In genomic region chr10:22058218-22059025, GRCm38 (mm10) we compare ENCODE assay signal across 8 mouse cellular contexts. TPM values are rescaled to one million over a fixed set of nuclear protein-coding genes. Genes with fewer than 3 reads are reported as not detected.
DNase-seq lines count a peak whose midpoint lies in the region; ATAC-seq and TF ChIP-seq lines count a peak whose summit lies in the region.

No protein-coding gene starts in this region.

- H3K4me2 ChIP-seq in hindbrain, embryonic 11.5 days (replicated peaks; ENCODE audit: low read depth, low read length), result peak overlapping the region; percentile 64
- H3K4me2 ChIP-seq in lung, embryonic 16.5 days (ENCODE audit: low read depth, low read length), result peak overlapping the region; percentile 94

- POLR2A ChIA-PET in Patski (lab: Charles Lee), result interaction anchor here (0.6 kb wide), 1 partner anchor 91 kb away, joined by 3 read pairs; no protein-coding TSS in a partner anchor

- no peak for TF ChIP-seq CTCF in Patski (IDR thresholded peaks at IDR 0.05)

- peak; percentile 94 for ATAC-seq in Patski
- peak; percentile 99 for ATAC-seq in hindbrain, embryonic 11.5 days (ENCODE audit: low FRiP score)
- peak; percentile 99 for ATAC-seq in lung, embryonic 16.5 days (ENCODE audit: low read depth)

- H3K4me1 ChIP-seq in hindbrain, embryonic 11.5 days (replicated peaks; ENCODE audit: control insufficient read depth, insufficient read depth, low read length), result no peaks in the 10 kb centered on the region
- 0 out of 2 replicates have a peak, but pooled peaks cover 3% of the 10 kb centered on the region for H3K4me1 ChIP-seq in lung, embryonic 16.5 days (replicated peaks; ENCODE audit: control insufficient read depth, insufficient read depth, low read length)

- CTCF ChIA-PET in Patski (lab: Charles Lee), result no interaction called here

- H3K9ac ChIP-seq in hindbrain, embryonic 11.5 days (ENCODE audit: low read depth, low read length), result peak overlapping the region; percentile 54
- peak overlapping the region; percentile 69 for H3K9ac ChIP-seq in lung, embryonic 16.5 days (ENCODE audit: low read length)

- in situ Hi-C loops in Patski (cut with MboI; ENCODE audit: low pct_unique_long_range_greater_than_20kb), result loop anchor here (10.0 kb wide), 1 partner anchor 96 kb away; the partner anchor contains the start of genes H60b and Raet1e

- no peaks in the 10 kb centered on the region for H3K27me3 ChIP-seq in Patski
- H3K27me3 ChIP-seq in hindbrain, embryonic 11.5 days (ENCODE audit: control insufficient read depth, insufficient read depth, low read length), result no peaks in the 10 kb centered on the region
- H3K27me3 ChIP-seq in lung, embryonic 16.5 days (ENCODE audit: control insufficient read depth, insufficient read depth, low read depth, low read length), result no peaks in the 10 kb centered on the region

- no peaks in the 10 kb centered on the region for H3K36me3 ChIP-seq in hindbrain, embryonic 11.5 days (ENCODE audit: control insufficient read depth, insufficient read depth, low read length)
- no peaks in the 10 kb centered on the region for H3K36me3 ChIP-seq in lung, embryonic 16.5 days (ENCODE audit: control insufficient read depth, insufficient read depth, low read length)

- DNase-seq in Patski (ENCODE audit: low read depth, low spot score), result no peak
- DNase-seq in cerebellum, postnatal 14 days, result peak; percentile 94 to 95
- DNase-seq in frontal cortex, postnatal 10 days (ENCODE audit: low spot score in 2 of 2), result peak; percentile 88 to 89
- DNase-seq in hindbrain, embryonic 11.5 days (ENCODE audit: low spot score), result peak; percentile 97
- peak; percentile 94 for DNase-seq in layer of hippocampus, adult 9-11 months
- peak; percentile 64 for DNase-seq in ovary, postnatal 10 days (ENCODE audit: low spot score)
- DNase-seq in thymus, postnatal 14 days, result peak; percentile 90

- no peaks in the 10 kb centered on the region for H3K9me3 ChIP-seq in hindbrain, embryonic 11.5 days (ENCODE audit: control insufficient read depth, low read length)
- H3K9me3 ChIP-seq in lung, embryonic 16.5 days (ENCODE audit: control insufficient read depth, low read length), result no peaks in the 10 kb centered on the region

- H3K27ac ChIP-seq in hindbrain, embryonic 11.5 days (ENCODE audit: low read depth, low read length), result no peak overlapping the region
- H3K27ac ChIP-seq in lung, embryonic 16.5 days (ENCODE audit: low read length), result no peak overlapping the region

- peak overlapping the region; percentile 47 for H3K4me3 ChIP-seq in hindbrain, embryonic 11.5 days (ENCODE audit: low read depth, low read length)
- H3K4me3 ChIP-seq in lung, embryonic 16.5 days (ENCODE audit: low read length), result peak overlapping the region; percentile 63

- WGBS in hindbrain, embryonic 11.5 days, result 12% methylated on average over 41 of the region's 41 CpGs
- WGBS in lung, embryonic 16.5 days, result 8% methylated on average over 38 of the region's 41 CpGs

RNA-seq across cellular contexts. Expression of gene 4930444G20Rik, which starts 9.5 kb away (rescaled TPM):
- polyA plus RNA-seq in Patski (2021), result not detected
- not detected in 2 replicates for polyA plus RNA-seq in hindbrain, embryonic 11.5 days (2014; fragmentation: Nextera tagmentation; extraction: Ambion mirVana)
- polyA plus RNA-seq in lung, embryonic 16.5 days (2015; fragmentation: Nextera tagmentation; extraction: Ambion mirVana), result not detected in 2 replicates
